Mouse (Mus musculus): Measurements from ENCODE around the gene Alpl. TPM values are rescaled to one million over a fixed set of nuclear protein-coding genes. Genes with fewer than 3 reads are reported as not detected.

The Alpl gene
- total and polyA plus RNA-seq, 3 experiments, result 62.9 to 164 (median 115) TPM

- peak overlapping the region; percentile 69 for H3K9ac ChIP-seq (ENCODE audit: insufficient read depth, low read depth)
- TF ChIP-seq JUND (conservative IDR thresholded peaks at IDR 0.05; ENCODE audit: low read depth, low read length), result peak; percentile 59
- peak; percentile 30; the same call in 1 of the 2 replicates for TF ChIP-seq USF1 (IDR thresholded peaks at IDR 0.05; ENCODE audit: low read depth, low read length)
- TF ChIP-seq ETS1 (conservative IDR thresholded peaks at IDR 0.05; ENCODE audit: low read depth, low read length), result peak; percentile 10; the same call in 1 of the 2 replicates
- TF ChIP-seq JUN (IDR thresholded peaks at IDR 0.05; ENCODE audit: insufficient read depth, low read depth, low read length), result peak; percentile 75
- TF ChIP-seq SMC3 (IDR thresholded peaks at IDR 0.05; ENCODE audit: low read depth, low read length), result no peak
- peak; percentile 86 for TF ChIP-seq MEF2A (IDR thresholded peaks at IDR 0.05; ENCODE audit: borderline replicate concordance, low read depth, low read length)
- peak; percentile 39; the same call in 1 of the 2 replicates for TF ChIP-seq IRF4 (IDR thresholded peaks at IDR 0.05; ENCODE audit: low read depth, low read length)
- peak; percentile 45; the same call in 1 of the 2 replicates for TF ChIP-seq SIN3A (IDR thresholded peaks at IDR 0.05; ENCODE audit: low read length)
- no peak for TF ChIP-seq GABPA (IDR thresholded peaks at IDR 0.05; ENCODE audit: insufficient replicate concordance, low read depth, low read length)
- DNase-seq (ENCODE audit: extremely low read depth), result peak; percentile 53
- peak overlapping the region; percentile 64 for H3K4me2 ChIP-seq (ENCODE audit: insufficient read depth, low read depth, poor library complexity, severe bottlenecking)
- H3K36me3 ChIP-seq (replicated peaks in 1 of 2; ENCODE audit: control insufficient read depth in 1 of 2, insufficient read depth in 1 of 2, low read length in 1 of 2), result peaks cover 3 to 30% of the 10 kb centered on the region in 2 experiments
- in situ Hi-C loops (cut with MboI; ENCODE audit: low pct_ligation_motif_present, low pct_unique_long_range_greater_than_20kb, low sequenced_read_pairs), result loop anchor here (5.0 kb wide), 1 partner anchor 47 kb away; no protein-coding TSS in a partner anchor
- H3K4me3 ChIP-seq (replicated peaks in 1 of 3; ENCODE audit: low read depth in 2 of 3, low read length in 2 of 3, poor library complexity in 1 of 3), result peak overlapping the region; percentile 57 to 89 (median 88)
- dilution Hi-C loops (cut with MboI; ENCODE audit: extremely low pct_ligation_motif_present, extremely low pct_unique_long_range_greater_than_20kb, low sequenced_read_pairs), result no loop called here
- peaks cover 60% of the 10 kb centered on the region for H3K79me2 ChIP-seq (replicated peaks; ENCODE audit: control insufficient read depth, extremely low read depth, insufficient read depth, poor library complexity, severe bottlenecking)
- H3K27me3 ChIP-seq (replicated peaks), result no peaks in the 10 kb centered on the region
- H3K9me3 ChIP-seq (replicated peaks; ENCODE audit: low read length), result no peaks in the 10 kb centered on the region
- peak overlapping the region; percentile 58 for H3K27ac ChIP-seq (ENCODE audit: insufficient read depth, low read depth)
- H3K4me1 ChIP-seq (ENCODE audit: control insufficient read depth in 1 of 2, insufficient read depth in 2 of 2), result peaks cover 22 to 63% of the 10 kb centered on the region in 2 experiments
Observed at GRCm38 (mm10) chr4:137794178-137794900, 1.8 kb downstream of the Alpl start.

GRCm38 (mm10) chr4:137793611-137794010 lies 2.6 kb downstream of the Alpl start:
- Histone ChIP-seq H3K4me1 (ENCODE audit: control insufficient read depth in 1 of 2, insufficient read depth in 2 of 2) (peaks cover 23 to 69% of the 10 kb centered on the region in 2 experiments), H3K79me2 (replicated peaks; ENCODE audit: control insufficient read depth, extremely low read depth, insufficient read depth, poor library complexity, severe bottlenecking) (peaks cover 60% of the 10 kb centered on the region), H3K27ac (ENCODE audit: insufficient read depth, low read depth) (peak overlapping the region; percentile 58; the same call in 1 of the 2 replicates), H3K4me2 (ENCODE audit: insufficient read depth, low read depth, poor library complexity, severe bottlenecking) (peak overlapping the region; percentile 64), H3K27me3 (replicated peaks) (no peaks in the 10 kb centered on the region), H3K36me3 (replicated peaks in 1 of 2; ENCODE audit: control insufficient read depth in 1 of 2, insufficient read depth in 1 of 2, low read length in 1 of 2) (peaks cover 3 to 30% of the 10 kb centered on the region in 2 experiments), H3K4me3 (replicated peaks in 1 of 3; ENCODE audit: low read depth in 2 of 3, low read length in 2 of 3, poor library complexity in 1 of 3) (peak overlapping the region in 2 of 3 experiments; percentile 48 to 88), H3K9me3 (replicated peaks; ENCODE audit: low read length) (no peaks in the 10 kb centered on the region), H3K9ac (ENCODE audit: insufficient read depth, low read depth) (peak overlapping the region; percentile 69; the same call in 1 of the 2 replicates)
- TF ChIP-seq RAD21 (IDR thresholded peaks at IDR 0.05; ENCODE audit: low read depth, low read length) (no peak), IRF4 (IDR thresholded peaks at IDR 0.05; ENCODE audit: low read depth, low read length) (no peak), ZKSCAN1 (IDR thresholded peaks at IDR 0.05; ENCODE audit: borderline replicate concordance, low read depth, low read length) (no peak), KAT2A (IDR thresholded peaks at IDR 0.05; ENCODE audit: insufficient replicate concordance, low read length) (no peak), CHD1 (IDR thresholded peaks at IDR 0.05; ENCODE audit: low read depth, low read length) (0 out of 2 replicates have a peak, but pooled peaks have one; percentile 26), NELFE (IDR thresholded peaks at IDR 0.05; ENCODE audit: low read depth, low read length) (no peak), POLR2AphosphoS2 (IDR thresholded peaks at IDR 0.05; ENCODE audit: low read depth, low read length) (no peak)
- in situ Hi-C loops (cut with MboI; ENCODE audit: low pct_ligation_motif_present, low pct_unique_long_range_greater_than_20kb, low sequenced_read_pairs), result loop anchor here (5.0 kb wide), 1 partner anchor 46 kb away; no protein-coding TSS in a partner anchor
- dilution Hi-C loops (cut with MboI; ENCODE audit: extremely low pct_ligation_motif_present, extremely low pct_unique_long_range_greater_than_20kb, low sequenced_read_pairs), result no loop called here
- no peak for DNase-seq (ENCODE audit: extremely low read depth)

Data from CH12.LX (cell line).